Mouse (Mus musculus) ES-Bruce4 (cell line): ENCODE data around the gene Tsfm. TPM values are rescaled to one million over a fixed set of nuclear protein-coding genes. Genes with fewer than 3 reads are reported as not detected.

Experiments
- H3K27ac ChIP-seq: 2 replicates; pipeline ENCODE4 v1.5.1; 2012; ENCODE audit warnings: low read length, inconsistent platforms; ENCODE audit not compliant: insufficient read depth
- H3K27me3 ChIP-seq: 2 replicates; pipeline ENCODE4 v1.6.1; 2012; ENCODE audit warnings: mild to moderate bottlenecking, low read length, inconsistent platforms; ENCODE audit not compliant: control insufficient read depth, poor library complexity, insufficient read depth, severe bottlenecking
- H3K36me3 ChIP-seq: 2 replicates; pipeline ENCODE4 v1.6.1; 2012; ENCODE audit warnings: inconsistent platforms, mild to moderate bottlenecking, low read length, moderate library complexity; ENCODE audit not compliant: control insufficient read depth, poor library complexity, insufficient read depth, severe bottlenecking
- H3K4me1 ChIP-seq: one replicate; pipeline ENCODE4 v1.8.1; 2011; ENCODE audit warnings: low read length; ENCODE audit not compliant: control insufficient read depth, insufficient read depth
- H3K4me3 ChIP-seq: 2 replicates; pipeline ENCODE4 v1.5.1; 2011; ENCODE audit warnings: low read depth, mild to moderate bottlenecking, low read length
- H3K9ac ChIP-seq: 2 replicates; pipeline ENCODE4 v1.6.1; 2012; ENCODE audit warnings: low read depth, mild to moderate bottlenecking, inconsistent platforms; ENCODE audit not compliant: poor library complexity, severe bottlenecking
- H3K9me3 ChIP-seq: replicated peaks from 2 replicates; pipeline ENCODE4 v1.6.1; 2012; ENCODE audit warnings: mild to moderate bottlenecking, low read length, inconsistent platforms; ENCODE audit not compliant: control insufficient read depth, poor library complexity, insufficient read depth, severe bottlenecking
- CTCF ChIP-seq: IDR thresholded peaks from one replicate; pipeline ENCODE4 v1.8.1; 2011; ENCODE audit warnings: low read depth, low read length
- EP300 ChIP-seq: IDR thresholded peaks from 2 replicates; pipeline ENCODE4 v1.6.1; 2011; ENCODE audit warnings: low read depth, low read length; ENCODE audit not compliant: insufficient read depth
- POLR2A ChIP-seq: IDR thresholded peaks from one replicate; pipeline ENCODE4 v1.8.1; 2011; ENCODE audit warnings: low read length; ENCODE audit not compliant: insufficient read depth
- polyA plus RNA-seq: library from polyadenylated mRNA; stranded (reverse); fragments of >200 nt; gene quantifications from 2 replicates; pipeline ENCODE4 v1.2.4, GENCODE M21; 2011; ENCODE audit warnings: low read depth; ENCODE audit not compliant: missing spikeins, insufficient read depth, insufficient read length

Tsfm gene
- polyA plus RNA-seq, 1 experiment = 47.9 TPM

GRCm38 (mm10) chr10:127042468-127043115, 12.0 kb upstream of the Tsfm start:
- 0 out of 2 replicates have a peak, but pooled peaks cover 4% of the 10 kb centered on the region for H3K36me3 ChIP-seq
- H3K9ac ChIP-seq = peak overlapping the region; percentile 75
- H3K4me3 ChIP-seq = peak overlapping the region; percentile 80
- TF ChIP-seq CTCF = no peak
- TF ChIP-seq EP300 = no peak
- no peak for TF ChIP-seq POLR2A
- no peaks in the 10 kb centered on the region for H3K27me3 ChIP-seq
- no peaks in the 10 kb centered on the region for H3K4me1 ChIP-seq
- no peaks in the 10 kb centered on the region for H3K9me3 ChIP-seq
- H3K27ac ChIP-seq = no peak overlapping the region

- Histone ChIP-seq H3K4me1 (no peaks in the 10 kb centered on the region), H3K4me3 (peak overlapping the region; percentile 80), H3K36me3 (0 out of 2 replicates have a peak, but pooled peaks cover 4% of the 10 kb centered on the region), H3K9ac (peak overlapping the region; percentile 75), H3K27me3 (no peaks in the 10 kb centered on the region), H3K27ac (no peak overlapping the region), H3K9me3 (no peaks in the 10 kb centered on the region)
- TF ChIP-seq POLR2A (peak; percentile 9), CTCF (no peak), EP300 (0 out of 2 replicates have a peak, but pooled peaks have one; percentile 49)
These were observed 11.2 kb upstream of the Tsfm start for GRCm38 (mm10) chr10:127041774-127042338.

GRCm38 (mm10) chr10:127041274-127041766, 10.7 kb upstream of the Tsfm start, which contains the start of the genes Mettl1 and Eef1akmt3:
TSS of gene Mettl1 (plus strand) at chr10:127041414.
TSS of gene Eef1akmt3 (minus strand) at chr10:127041513.
- no peaks in the 10 kb centered on the region for H3K27me3 ChIP-seq
- H3K4me3 ChIP-seq = peak within 1 kb of the TSS; percentile 80
- H3K4me1 ChIP-seq = no peaks in the 10 kb centered on the region
- H3K27ac ChIP-seq = no peak within 1 kb of the TSS
- no peak for TF ChIP-seq POLR2A
- TF ChIP-seq EP300 = no peak
- TF ChIP-seq CTCF = no peak
- H3K36me3 ChIP-seq = 0 out of 2 replicates have a peak, but pooled peaks cover 4% of the 10 kb centered on the region
- H3K9ac ChIP-seq = peak within 1 kb of the TSS; percentile 75
- no peaks in the 10 kb centered on the region for H3K9me3 ChIP-seq

GRCm38 (mm10) chr10:127040569-127041214, 10.1 kb upstream of the Tsfm start:
- no peaks in the 10 kb centered on the region for H3K27me3 ChIP-seq
- H3K9ac ChIP-seq = peak overlapping the region; percentile 75
- H3K36me3 ChIP-seq = 0 out of 2 replicates have a peak, but pooled peaks cover 4% of the 10 kb centered on the region
- no peaks in the 10 kb centered on the region for H3K4me1 ChIP-seq
- H3K27ac ChIP-seq = no peak overlapping the region
- TF ChIP-seq CTCF (no peak), POLR2A (no peak), EP300 (no peak)
- H3K4me3 ChIP-seq = peak overlapping the region; percentile 80
- no peaks in the 10 kb centered on the region for H3K9me3 ChIP-seq

GRCm38 (mm10) chr10:127037641-127038040, 7.0 kb upstream of the Tsfm start:
- H3K36me3 ChIP-seq = no peaks in the 10 kb centered on the region
- TF ChIP-seq EP300 = no peak
- TF ChIP-seq POLR2A = no peak
- H3K27ac ChIP-seq = no peak overlapping the region
- no peak overlapping the region for H3K4me3 ChIP-seq
- no peak overlapping the region for H3K9ac ChIP-seq
- H3K27me3 ChIP-seq = no peaks in the 10 kb centered on the region
- H3K9me3 ChIP-seq = no peaks in the 10 kb centered on the region
- H3K4me1 ChIP-seq = no peaks in the 10 kb centered on the region
